Mouse (Mus musculus): ENCODE measurements at regions not wholly inside any gene's neighbourhood (a gene's known extent, or its start where the extent isn't known, plus 50 kb on each side); places are given as distances from the start of the nearest gene placed in this dataset.

- ChIA-PET POLR2A (no interaction called here), CTCF (no interaction called here)
- TF ChIP-seq CTCF (IDR thresholded peaks at IDR 0.05): no peak
- H3K27me3 ChIP-seq: no peaks in the 10 kb centered on the region
- DNase-seq (ENCODE audit: low read depth, low spot score) (no peak), ATAC-seq (no peak)
- in situ Hi-C loops (cut with MboI; ENCODE audit: low pct_unique_long_range_greater_than_20kb): no loop called here
Observed at GRCm38 (mm10) chr5:83890619-83891185, 526.5 kb downstream of the Epha5 start.

DNA sequence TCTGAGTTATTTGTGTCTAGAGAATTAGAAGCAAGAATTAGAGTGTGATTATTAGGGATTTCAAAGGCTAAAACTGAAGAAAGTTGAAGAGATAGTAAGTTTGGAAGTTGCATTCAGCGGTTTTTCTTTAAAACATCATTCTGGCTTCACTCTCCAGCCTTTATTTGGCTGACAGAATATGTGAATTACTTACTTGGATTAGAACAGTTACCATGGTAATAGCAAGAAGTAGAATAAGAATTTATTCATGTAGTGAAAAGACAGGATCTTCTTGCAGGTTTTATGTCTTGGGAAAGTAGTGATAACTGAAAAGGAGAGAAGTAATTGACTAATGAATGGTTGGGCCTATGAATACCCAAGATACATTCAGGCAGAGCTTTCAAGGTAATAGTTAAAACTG lies 517.1 kb upstream of the Tecrl start:
- no peaks in the 10 kb centered on the region for H3K27me3 ChIP-seq
- in situ Hi-C loops (cut with MboI; ENCODE audit: low pct_unique_long_range_greater_than_20kb): no loop called here
- ATAC-seq (no peak), DNase-seq (ENCODE audit: low read depth, low spot score) (no peak)
- ChIA-PET POLR2A (no interaction called here), CTCF (no interaction called here)
- no peak for TF ChIP-seq CTCF (IDR thresholded peaks at IDR 0.05)

GRCm38 (mm10) chr5:83868359-83868758 lies 513.4 kb upstream of the Tecrl start:
- CTCF ChIA-PET: no interaction called here
- TF ChIP-seq CTCF (IDR thresholded peaks at IDR 0.05): no peak
- ATAC-seq: no peak
- in situ Hi-C loops (cut with MboI; ENCODE audit: low pct_unique_long_range_greater_than_20kb): no loop called here
- no peaks in the 10 kb centered on the region for H3K27me3 ChIP-seq
- POLR2A ChIA-PET: no interaction called here
- DNase-seq (ENCODE audit: low read depth, low spot score): no peak

- DNase-seq (ENCODE audit: low read depth, low spot score) (no peak), ATAC-seq (no peak)
- ChIA-PET CTCF (no interaction called here), POLR2A (no interaction called here)
- no peaks in the 10 kb centered on the region for H3K27me3 ChIP-seq
- TF ChIP-seq CTCF (IDR thresholded peaks at IDR 0.05): no peak
- in situ Hi-C loops (cut with MboI; ENCODE audit: low pct_unique_long_range_greater_than_20kb): no loop called here
Observed at GRCm38 (mm10) chr5:83861674-83862073, 506.7 kb upstream of the Tecrl start.

GRCm38 (mm10) chr5:83852022-83852421 lies 497.0 kb upstream of the Tecrl start:
- ChIA-PET POLR2A (no interaction called here), CTCF (no interaction called here)
- in situ Hi-C loops (cut with MboI; ENCODE audit: low pct_unique_long_range_greater_than_20kb): no loop called here
- DNase-seq (ENCODE audit: low read depth, low spot score) (no peak), ATAC-seq (no peak)
- no peak for TF ChIP-seq CTCF (IDR thresholded peaks at IDR 0.05)
- no peaks in the 10 kb centered on the region for H3K27me3 ChIP-seq

DNA sequence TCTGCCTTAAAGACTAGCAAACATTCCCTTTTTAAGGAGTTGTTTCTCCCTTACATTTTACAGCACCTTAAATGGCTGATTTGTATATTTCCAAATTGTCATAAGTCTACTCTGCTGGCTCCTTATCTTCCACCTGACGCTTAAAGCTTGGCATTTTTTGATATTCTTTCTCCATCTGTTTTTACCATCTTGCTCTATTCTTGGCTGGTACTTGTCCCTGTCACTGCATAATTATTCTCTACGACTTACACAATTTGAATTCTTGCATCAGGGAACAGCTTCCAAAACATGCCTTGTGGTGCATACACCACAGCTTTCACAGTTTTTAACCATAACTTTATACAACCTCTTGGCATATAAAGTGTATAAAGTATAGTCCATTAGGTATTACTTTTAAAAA lies 471.6 kb upstream of the Tecrl start:
- ATAC-seq: no peak
- ChIA-PET POLR2A (no interaction called here), CTCF (no interaction called here)
- in situ Hi-C loops (cut with MboI; ENCODE audit: low pct_unique_long_range_greater_than_20kb): no loop called here
- DNase-seq (ENCODE audit: low read depth, low spot score): no peak
- TF ChIP-seq CTCF (IDR thresholded peaks at IDR 0.05): no peak
- H3K27me3 ChIP-seq: no peaks in the 10 kb centered on the region

- CTCF ChIA-PET: no interaction called here
- no peak for TF ChIP-seq CTCF (IDR thresholded peaks at IDR 0.05)
- in situ Hi-C loops (cut with MboI; ENCODE audit: low pct_unique_long_range_greater_than_20kb): no loop called here
- ATAC-seq (no peak), DNase-seq (ENCODE audit: low read depth, low spot score) (no peak)
- H3K27me3 ChIP-seq: no peaks in the 10 kb centered on the region
- POLR2A ChIA-PET: no interaction called here
Observed at GRCm38 (mm10) chr5:83824838-83825466, 470.0 kb upstream of the Tecrl start.

- CTCF ChIA-PET: interaction anchor here (1.1 kb wide), 1 partner anchor 11 kb away, joined by 3 read pairs; no protein-coding TSS in a partner anchor
- no peak for DNase-seq (ENCODE audit: low read depth, low spot score)
- no peaks in the 10 kb centered on the region for H3K27me3 ChIP-seq
- no peak for TF ChIP-seq CTCF (IDR thresholded peaks at IDR 0.05)
- ATAC-seq: no peak
- in situ Hi-C loops (cut with MboI; ENCODE audit: low pct_unique_long_range_greater_than_20kb): no loop called here
- POLR2A ChIA-PET: no interaction called here
Observed at GRCm38 (mm10) chr5:83811309-83811708, 456.3 kb upstream of the Tecrl start.

DNA sequence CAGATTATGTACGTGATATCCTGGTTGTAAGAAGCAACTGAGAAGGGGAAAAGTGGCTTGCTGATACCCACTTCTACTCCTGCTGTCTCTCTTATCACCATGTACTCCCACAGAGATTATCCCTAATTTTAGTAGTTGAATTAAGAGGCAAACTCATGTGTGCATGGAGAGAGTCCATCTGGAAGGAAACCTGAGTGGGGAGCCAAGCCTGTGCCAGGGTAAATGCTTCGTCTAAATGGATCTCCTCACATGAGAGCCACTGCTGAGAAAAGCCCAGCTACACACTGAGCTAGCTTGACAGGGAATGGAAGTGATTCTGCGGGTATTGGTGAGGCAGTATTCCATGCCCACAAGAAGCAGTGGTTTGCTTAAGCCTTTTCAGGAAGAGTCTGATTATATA lies 445.0 kb upstream of the Tecrl start:
- in situ Hi-C loops (cut with MboI; ENCODE audit: low pct_unique_long_range_greater_than_20kb): no loop called here
- H3K27me3 ChIP-seq: no peaks in the 10 kb centered on the region
- DNase-seq (ENCODE audit: low read depth, low spot score) (no peak), ATAC-seq (no peak)
- CTCF ChIA-PET: interaction anchor here (1.2 kb wide), 1 partner anchor 11 kb away, joined by 3 read pairs; no protein-coding TSS in a partner anchor
- POLR2A ChIA-PET: interaction anchor here (0.7 kb wide), 1 partner anchor 10 kb away, joined by 4 read pairs; no protein-coding TSS in a partner anchor
- no peak for TF ChIP-seq CTCF (IDR thresholded peaks at IDR 0.05)

DNA sequence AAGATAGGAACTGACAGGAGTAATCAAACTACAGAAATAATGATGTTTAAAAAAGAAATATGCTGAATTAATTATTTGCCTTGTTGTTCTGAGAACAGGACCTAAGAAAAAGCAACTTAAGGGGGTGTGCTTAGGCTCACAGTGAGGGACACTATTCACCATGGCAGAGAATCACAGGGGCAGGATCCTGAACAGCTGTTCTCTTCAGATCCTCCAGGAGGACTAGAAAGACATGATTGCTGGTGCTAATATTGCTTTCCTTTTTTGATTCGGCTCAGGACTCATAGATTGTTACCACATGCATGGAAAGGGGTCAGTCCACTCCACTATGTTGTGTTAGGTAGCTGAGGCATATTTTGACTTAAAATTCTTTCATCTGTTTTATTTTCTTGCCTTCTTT lies 425.4 kb upstream of the Tecrl start:
- ATAC-seq: no peak
- POLR2A ChIA-PET: no interaction called here
- no peak for DNase-seq (ENCODE audit: low read depth, low spot score)
- no peaks in the 10 kb centered on the region for H3K27me3 ChIP-seq
- in situ Hi-C loops (cut with MboI; ENCODE audit: low pct_unique_long_range_greater_than_20kb): no loop called here
- CTCF ChIA-PET: no interaction called here
- no peak for TF ChIP-seq CTCF (IDR thresholded peaks at IDR 0.05)

DNA sequence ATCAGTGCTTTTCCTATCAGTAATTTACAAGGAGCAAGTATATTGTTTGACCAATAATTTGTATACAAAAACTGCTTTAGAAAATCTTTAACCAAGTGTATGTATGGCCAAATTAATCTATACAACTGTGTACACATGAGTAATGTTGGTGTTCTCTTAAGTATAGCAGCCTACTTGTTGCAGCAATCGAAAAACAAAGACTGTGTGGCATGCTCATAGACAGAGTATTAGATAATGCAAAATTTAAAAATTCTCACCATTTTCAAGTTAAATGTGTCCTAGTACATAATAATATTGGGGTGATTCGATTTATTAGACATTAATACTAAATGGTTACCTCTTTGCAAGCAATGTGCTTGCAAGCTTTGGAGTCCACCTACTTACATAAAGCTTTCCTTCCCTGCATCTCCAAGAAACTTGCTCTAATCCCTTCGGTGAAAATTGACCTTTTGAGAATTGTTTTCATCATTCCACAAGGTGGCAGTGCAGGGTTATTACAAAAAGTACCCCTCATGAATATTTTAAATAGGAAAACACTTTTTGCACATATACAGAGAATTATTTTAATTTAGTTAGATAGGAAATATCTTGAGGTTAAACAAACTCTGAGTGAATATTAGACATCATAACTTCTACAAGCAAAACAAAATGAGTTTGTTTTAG lies 423.4 kb upstream of the Tecrl start:
- ChIA-PET CTCF (interaction anchor here (0.6 kb wide), 1 partner anchor 23 kb away, joined by 3 read pairs; no protein-coding TSS in a partner anchor), POLR2A (no interaction called here)
- in situ Hi-C loops (cut with MboI; ENCODE audit: low pct_unique_long_range_greater_than_20kb): no loop called here
- no peak for ATAC-seq
- no peak for DNase-seq (ENCODE audit: low read depth, low spot score)
- H3K27me3 ChIP-seq: no peaks in the 10 kb centered on the region
- TF ChIP-seq CTCF (IDR thresholded peaks at IDR 0.05): peak; percentile 24
